In genomic region chr15:93379177-93379576, GRCm38 (mm10) we compare ENCODE assay signal across 11 mouse cellular contexts. TPM values are rescaled to one million over a fixed set of nuclear protein-coding genes. Genes with fewer than 3 reads are reported as not detected.
DNase-seq lines count a peak whose midpoint lies in the region; ATAC-seq and TF ChIP-seq lines count a peak whose summit lies in the region.
"Had no signal": no experiment of that assay in that cellular context is flagged by ENCODE, and none has a peak within 500 bp of the region (broad histone marks: within the 10 kb centered on the region; RNA-seq: fewer than 3 reads in every experiment).

No protein-coding gene starts in this region.

- no peaks in the 10 kb centered on the region for H3K36me3 ChIP-seq in intestine, embryonic 14.5 days (ENCODE audit: control insufficient read depth, insufficient read depth, low read length)
- no peaks in the 10 kb centered on the region for H3K36me3 ChIP-seq in intestine, embryonic 15.5 days
- no peaks in the 10 kb centered on the region for H3K36me3 ChIP-seq in E14TG2a.4 (ENCODE audit: insufficient read depth, low read length)
- H3K36me3 ChIP-seq in midbrain, embryonic 15.5 days (replicated peaks) = no peaks in the 10 kb centered on the region
- H3K36me3 ChIP-seq in midbrain, embryonic 13.5 days = peaks cover 5% of the 10 kb centered on the region; the same call in 1 of the 2 replicates

- no peak overlapping the region for H3K9ac ChIP-seq in intestine, embryonic 14.5 days (ENCODE audit: low read length)
- no peak overlapping the region for H3K9ac ChIP-seq in intestine, embryonic 15.5 days
- no peak overlapping the region for H3K9ac ChIP-seq in midbrain, embryonic 15.5 days
- H3K9ac ChIP-seq in midbrain, embryonic 13.5 days (replicated peaks) = no peak overlapping the region
- H3K9ac ChIP-seq: embryonic facial prominence, embryonic 13.5 days had no signal

- no peak overlapping the region for H3K4me2 ChIP-seq in intestine, embryonic 14.5 days (ENCODE audit: low read length)
- no peak overlapping the region for H3K4me2 ChIP-seq in intestine, embryonic 15.5 days (replicated peaks)
- no peak overlapping the region for H3K4me2 ChIP-seq in midbrain, embryonic 15.5 days
- no peak overlapping the region for H3K4me2 ChIP-seq in midbrain, embryonic 13.5 days (replicated peaks)
- H3K4me2 ChIP-seq: embryonic facial prominence, embryonic 13.5 days; heart, embryonic 11.5 days had no signal

- 89% methylated on average over 3 of the region's 3 CpGs for WGBS in intestine, embryonic 14.5 days
- 77% methylated on average over 3 of the region's 3 CpGs for WGBS in intestine, embryonic 15.5 days
- WGBS in midbrain, embryonic 15.5 days = 92% methylated on average over 3 of the region's 3 CpGs
- WGBS in midbrain, embryonic 13.5 days = 78% methylated on average over 3 of the region's 3 CpGs

- no peaks in the 10 kb centered on the region for H3K27me3 ChIP-seq in intestine, embryonic 14.5 days (replicated peaks; ENCODE audit: control insufficient read depth, insufficient read depth, low read length)
- no peaks in the 10 kb centered on the region for H3K27me3 ChIP-seq in intestine, embryonic 15.5 days (replicated peaks)
- H3K27me3 ChIP-seq in E14TG2a.4 (ENCODE audit: insufficient read depth, low read length) = no peaks in the 10 kb centered on the region; the same call in 1 of the 2 replicates
- H3K27me3 ChIP-seq in midbrain, embryonic 15.5 days (replicated peaks) = no peaks in the 10 kb centered on the region
- no peaks in the 10 kb centered on the region for H3K27me3 ChIP-seq in midbrain, embryonic 13.5 days
- H3K27me3 ChIP-seq: embryonic facial prominence, embryonic 13.5 days had no signal

- no peak overlapping the region for H3K27ac ChIP-seq in intestine, embryonic 14.5 days (ENCODE audit: low read depth)
- H3K27ac ChIP-seq in intestine, embryonic 15.5 days = no peak overlapping the region
- no peak overlapping the region for H3K27ac ChIP-seq in midbrain, embryonic 15.5 days
- no peak overlapping the region for H3K27ac ChIP-seq in midbrain, embryonic 13.5 days
- H3K27ac ChIP-seq: embryonic facial prominence, embryonic 13.5 days had no signal

- DNase-seq in intestine, embryonic 14.5 days (ENCODE audit: low spot score) = peak; percentile 40
- peak; percentile 64 for DNase-seq in naive thymus-derived CD4-positive, alpha-beta T cell, adult 2 months (ENCODE audit: low read depth)
- no peak for DNase-seq in kidney, postnatal 10 days
- DNase-seq: kidney, postnatal 4 days had no signal

- no peak for ATAC-seq in intestine, embryonic 14.5 days (replicated peaks; ENCODE audit: low FRiP score, low TSS enrichment, low read depth)
- ATAC-seq in intestine, embryonic 15.5 days = no peak
- peak; percentile 82 for ATAC-seq in erythroblast, adult 5-6 weeks (replicated peaks; ENCODE audit: low FRiP score, poor library complexity, severe bottlenecking)
- no peak for ATAC-seq in midbrain, embryonic 15.5 days (replicated peaks)
- ATAC-seq in midbrain, embryonic 13.5 days = no peak

- TF ChIP-seq CTCF in E14TG2a.4 (conservative IDR thresholded peaks at IDR 0.05; ENCODE audit: low read length) = peak; percentile 34

- H3K4me1 ChIP-seq in intestine, embryonic 14.5 days (replicated peaks; ENCODE audit: control insufficient read depth, insufficient read depth, low read length) = no peaks in the 10 kb centered on the region
- no peaks in the 10 kb centered on the region for H3K4me1 ChIP-seq in intestine, embryonic 15.5 days (replicated peaks)
- H3K4me1 ChIP-seq in E14TG2a.4 (replicated peaks; ENCODE audit: low read depth, low read length) = 0 out of 2 replicates have a peak, but pooled peaks cover 2% of the 10 kb centered on the region
- H3K4me1 ChIP-seq in midbrain, embryonic 15.5 days = no peaks in the 10 kb centered on the region
- H3K4me1 ChIP-seq in midbrain, embryonic 13.5 days (replicated peaks) = no peaks in the 10 kb centered on the region
- H3K4me1 ChIP-seq: embryonic facial prominence, embryonic 13.5 days had no signal

- no peak overlapping the region for H3K4me3 ChIP-seq in intestine, embryonic 14.5 days (ENCODE audit: low read depth, low read length)
- no peak overlapping the region for H3K4me3 ChIP-seq in intestine, embryonic 15.5 days (replicated peaks)
- no peak overlapping the region for H3K4me3 ChIP-seq in E14TG2a.4 (replicated peaks; ENCODE audit: low read length)
- H3K4me3 ChIP-seq in midbrain, embryonic 15.5 days = no peak overlapping the region
- H3K4me3 ChIP-seq in midbrain, embryonic 13.5 days (replicated peaks) = no peak overlapping the region
- H3K4me3 ChIP-seq: embryonic facial prominence, embryonic 13.5 days had no signal

- H3K9me3 ChIP-seq in intestine, embryonic 14.5 days (ENCODE audit: control insufficient read depth, low read length) = no peaks in the 10 kb centered on the region
- H3K9me3 ChIP-seq in intestine, embryonic 15.5 days = no peaks in the 10 kb centered on the region
- no peaks in the 10 kb centered on the region for H3K9me3 ChIP-seq in E14TG2a.4 (ENCODE audit: low read length)
- no peaks in the 10 kb centered on the region for H3K9me3 ChIP-seq in midbrain, embryonic 15.5 days
- no peaks in the 10 kb centered on the region for H3K9me3 ChIP-seq in midbrain, embryonic 13.5 days

RNA-seq across cellular contexts. Expression of gene Zcrb1, which starts 19.0 kb away (rescaled TPM):
- 115 and 121 TPM in 2 replicates for polyA plus RNA-seq in intestine, embryonic 14.5 days (2014; fragmentation: Nextera tagmentation; extraction: Ambion mirVana)
- 111 and 114 TPM in 2 replicates for polyA plus RNA-seq in intestine, embryonic 15.5 days (2015; fragmentation: Nextera tagmentation; extraction: Ambion mirVana)
- 50.6 and 51.7 TPM in 2 replicates for total RNA-seq in erythroblast, adult 5-6 weeks (2015; ENCODE audit: low replicate concordance)
- total RNA-seq in erythroblast, adult 5-6 weeks (2017; ENCODE audit: low replicate concordance) = 31.6 and 59.4 TPM in 2 replicates
- 143 and 155 TPM in 2 replicates for polyA plus RNA-seq in midbrain, embryonic 15.5 days (2015; fragmentation: Nextera tagmentation; extraction: Ambion mirVana)
- 184 and 189 TPM in 2 replicates for polyA plus RNA-seq in midbrain, embryonic 13.5 days (2015; fragmentation: Nextera tagmentation; extraction: Ambion mirVana)

RNA-seq across cellular contexts. Expression of gene Pphln1, which starts 19.0 kb away (rescaled TPM):
- polyA plus RNA-seq in intestine, embryonic 14.5 days (2014; fragmentation: Nextera tagmentation; extraction: Ambion mirVana) = 28.4 and 33.0 TPM in 2 replicates
- 36.1 and 38.5 TPM in 2 replicates for polyA plus RNA-seq in intestine, embryonic 15.5 days (2015; fragmentation: Nextera tagmentation; extraction: Ambion mirVana)
- total RNA-seq in erythroblast, adult 5-6 weeks (2015; ENCODE audit: low replicate concordance) = 14.4 and 15.7 TPM in 2 replicates
- 9.2 and 9.3 TPM in 2 replicates for total RNA-seq in erythroblast, adult 5-6 weeks (2017; ENCODE audit: low replicate concordance)
- 40.2 and 42.1 TPM in 2 replicates for polyA plus RNA-seq in midbrain, embryonic 15.5 days (2015; fragmentation: Nextera tagmentation; extraction: Ambion mirVana)
- polyA plus RNA-seq in midbrain, embryonic 13.5 days (2015; fragmentation: Nextera tagmentation; extraction: Ambion mirVana) = 58.7 TPM in 2 replicates

RNA-seq across cellular contexts. Expression of gene Yaf2, which starts 42.4 kb away (rescaled TPM):
- polyA plus RNA-seq in intestine, embryonic 14.5 days (2014; fragmentation: Nextera tagmentation; extraction: Ambion mirVana) = 70.8 and 75.0 TPM in 2 replicates
- polyA plus RNA-seq in intestine, embryonic 15.5 days (2015; fragmentation: Nextera tagmentation; extraction: Ambion mirVana) = 69.0 and 73.6 TPM in 2 replicates
- total RNA-seq in erythroblast, adult 5-6 weeks (2015; ENCODE audit: low replicate concordance) = 22.2 and 27.3 TPM in 2 replicates
- 7.4 and 11.7 TPM in 2 replicates for total RNA-seq in erythroblast, adult 5-6 weeks (2017; ENCODE audit: low replicate concordance)
- polyA plus RNA-seq in midbrain, embryonic 15.5 days (2015; fragmentation: Nextera tagmentation; extraction: Ambion mirVana) = 121 and 122 TPM in 2 replicates
- 91.3 and 97.4 TPM in 2 replicates for polyA plus RNA-seq in midbrain, embryonic 13.5 days (2015; fragmentation: Nextera tagmentation; extraction: Ambion mirVana)
